Mouse (Mus musculus) kidney, postnatal 0 days (tissue): Measurements from ENCODE around the gene Cga. TPM values are rescaled to one million over a fixed set of nuclear protein-coding genes. Genes with fewer than 3 reads are reported as not detected.

Experiments used
- ATAC-seq: fragments of 200-750 bp; cut with Nextera tagmentation; replicated peaks from 2 replicates; pipeline ENCODE4 v1.8.0; 2017; ENCODE audit warnings: low read depth, moderate number of reproducible peaks, moderate TSS enrichment, moderate library complexity; ENCODE audit not compliant: low FRiP score
- DNase-seq: peaks from one replicate; pipeline ENCODE4 v3.0.0-alpha.2; 2016; ENCODE audit warnings: low spot score
- H3K27ac ChIP-seq: fragments of 300-500 bp; sonication (generic); 2 replicates; pipeline ENCODE4 v1.5.1; 2014; ENCODE audit warnings: mild to moderate bottlenecking
- H3K27me3 ChIP-seq: fragments of 300-500 bp; sonication (generic); 2 replicates; pipeline ENCODE4 v1.6.1; 2014; ENCODE audit warnings: low read length, mixed read lengths; ENCODE audit not compliant: insufficient read depth
- H3K36me3 ChIP-seq: fragments of 300-500 bp; sonication (generic); 2 replicates; pipeline ENCODE4 v1.6.1; 2014; ENCODE audit warnings: low read length, mixed read lengths; ENCODE audit not compliant: insufficient read depth
- H3K4me1 ChIP-seq: fragments of 300-500 bp; sonication (generic); replicated peaks from 2 replicates; pipeline ENCODE4 v1.6.1; 2014; ENCODE audit warnings: antibody characterized with exemption, low read length, mixed read lengths; ENCODE audit not compliant: insufficient read depth
- H3K4me2 ChIP-seq: fragments of 300-500 bp; sonication (generic); 2 replicates; pipeline ENCODE4 v1.6.1; 2014; ENCODE audit warnings: mild to moderate bottlenecking, low read length, moderate library complexity, mixed read lengths
- H3K4me3 ChIP-seq: fragments of 300-500 bp; sonication (generic); replicated peaks from 2 replicates; pipeline ENCODE4 v1.5.1; 2014; ENCODE audit warnings: low read depth, low read length
- H3K9ac ChIP-seq: fragments of 300-500 bp; sonication (generic); 2 replicates; pipeline ENCODE4 v1.6.1; 2014; ENCODE audit warnings: low read depth, low read length
- H3K9me3 ChIP-seq: fragments of 300-500 bp; sonication (generic); replicated peaks from 2 replicates; pipeline ENCODE4 v1.6.1; 2016; ENCODE audit warnings: low read length, inconsistent platforms, mixed read lengths
- CTCF ChIP-seq: IDR thresholded peaks from 2 replicates; pipeline ENCODE4 v1.5.1; 2016; ENCODE audit warnings: antibody characterized with exemption, low read depth, mild to moderate bottlenecking, moderate library complexity
- WGBS: fragments of 180-500 bp; shearing (Covaris S2); extraction: QIAGEN DNeasy Blood & Tissue Kit; methylation state at CpG from one replicate; pipeline ENCODE4 v1.1.7; 2014; 5-methylcytosine and 5-hydroxymethylcytosine counted together
- polyA plus RNA-seq: library from polyadenylated mRNA; unstranded; fragments of >200 nt; fragmentation: Nextera tagmentation; extraction: Ambion mirVana; gene quantifications from 2 replicates; pipeline ENCODE4 v1.2.1, GENCODE M21; 2015

Cga gene
- polyA plus RNA-seq, 1 experiment from 2014 or later: not detected

- Histone ChIP-seq H3K4me3 (no peak overlapping the region), H3K9ac (no peak overlapping the region), H3K27me3 (no peaks in the 10 kb centered on the region), H3K27ac (no peak overlapping the region), H3K4me2 (no peak overlapping the region), H3K9me3 (no peaks in the 10 kb centered on the region), H3K4me1 (no peaks in the 10 kb centered on the region), H3K36me3 (no peaks in the 10 kb centered on the region)
- DNase-seq (no peak), ATAC-seq (no peak)
- WGBS: 69% methylated on average over 5 of the region's 5 CpGs
- TF ChIP-seq CTCF: peak; percentile 43
These were observed 11.8 kb downstream of the Cga start for GRCm38 (mm10) chr4:34905396-34905795.

- no peak overlapping the region for H3K4me2 ChIP-seq
- no peak overlapping the region for H3K27ac ChIP-seq
- no peak for TF ChIP-seq CTCF
- H3K36me3 ChIP-seq: no peaks in the 10 kb centered on the region
- no peak overlapping the region for H3K9ac ChIP-seq
- 72% methylated on average over 4 of the region's 4 CpGs for WGBS
- no peak overlapping the region for H3K4me3 ChIP-seq
- no peaks in the 10 kb centered on the region for H3K27me3 ChIP-seq
- H3K9me3 ChIP-seq: no peaks in the 10 kb centered on the region
- ATAC-seq (no peak), DNase-seq (no peak)
- no peaks in the 10 kb centered on the region for H3K4me1 ChIP-seq
These were observed 12.6 kb downstream of the Cga start for GRCm38 (mm10) chr4:34906151-34906550.

GRCm38 (mm10) chr4:34907026-34907425 is 13.4 kb downstream of the Cga start:
- Histone ChIP-seq H3K27me3 (no peaks in the 10 kb centered on the region), H3K4me2 (no peak overlapping the region), H3K9me3 (no peaks in the 10 kb centered on the region), H3K27ac (no peak overlapping the region), H3K36me3 (no peaks in the 10 kb centered on the region), H3K4me3 (no peak overlapping the region), H3K4me1 (no peaks in the 10 kb centered on the region), H3K9ac (no peak overlapping the region)
- DNase-seq: peak; percentile 35
- no peak for TF ChIP-seq CTCF
- 46% methylated on average over 14 of the region's 14 CpGs for WGBS
- ATAC-seq: no peak

GRCm38 (mm10) chr4:34908127-34908526 is 14.5 kb downstream of the Cga start:
- Histone ChIP-seq H3K9ac (no peak overlapping the region), H3K27me3 (no peaks in the 10 kb centered on the region), H3K4me3 (no peak overlapping the region), H3K4me2 (no peak overlapping the region), H3K9me3 (no peaks in the 10 kb centered on the region), H3K4me1 (no peaks in the 10 kb centered on the region), H3K27ac (no peak overlapping the region), H3K36me3 (no peaks in the 10 kb centered on the region)
- no peak for TF ChIP-seq CTCF
- WGBS: 71% methylated on average over 7 of the region's 7 CpGs
- DNase-seq (peak; percentile 40), ATAC-seq (no peak)

- ATAC-seq (no peak), DNase-seq (no peak)
- no peaks in the 10 kb centered on the region for H3K36me3 ChIP-seq
- TF ChIP-seq CTCF: no peak
- 44% methylated on average over 3 of the region's 3 CpGs for WGBS
- no peaks in the 10 kb centered on the region for H3K9me3 ChIP-seq
- H3K4me2 ChIP-seq: no peak overlapping the region
- H3K27ac ChIP-seq: no peak overlapping the region
- H3K4me1 ChIP-seq: no peaks in the 10 kb centered on the region
- H3K27me3 ChIP-seq: no peaks in the 10 kb centered on the region
- no peak overlapping the region for H3K9ac ChIP-seq
- H3K4me3 ChIP-seq: no peak overlapping the region
These were observed 17.8 kb downstream of the Cga start for GRCm38 (mm10) chr4:34911401-34911800.

GRCm38 (mm10) chr4:34912171-34912570 is 18.6 kb downstream of the Cga start:
- no peaks in the 10 kb centered on the region for H3K9me3 ChIP-seq
- no peak overlapping the region for H3K4me3 ChIP-seq
- H3K4me2 ChIP-seq: no peak overlapping the region
- no peak overlapping the region for H3K9ac ChIP-seq
- no peak for TF ChIP-seq CTCF
- no peak overlapping the region for H3K27ac ChIP-seq
- 81% methylated on average over 3 of the region's 3 CpGs for WGBS
- no peaks in the 10 kb centered on the region for H3K36me3 ChIP-seq
- H3K4me1 ChIP-seq: no peaks in the 10 kb centered on the region
- DNase-seq (no peak), ATAC-seq (no peak)
- H3K27me3 ChIP-seq: no peaks in the 10 kb centered on the region

GRCm38 (mm10) chr4:34917400-34917799 is 23.8 kb downstream of the Cga start:
- Histone ChIP-seq H3K4me1 (no peaks in the 10 kb centered on the region), H3K9ac (no peak overlapping the region), H3K9me3 (no peaks in the 10 kb centered on the region), H3K4me3 (no peak overlapping the region), H3K4me2 (no peak overlapping the region), H3K27me3 (no peaks in the 10 kb centered on the region), H3K27ac (no peak overlapping the region), H3K36me3 (no peaks in the 10 kb centered on the region)
- TF ChIP-seq CTCF: no peak
- 38% methylated on average over 7 of the region's 7 CpGs for WGBS
- DNase-seq (no peak), ATAC-seq (no peak)
